ENCODE assay signal across 7 mouse cellular contexts in the genomic region with DNA sequence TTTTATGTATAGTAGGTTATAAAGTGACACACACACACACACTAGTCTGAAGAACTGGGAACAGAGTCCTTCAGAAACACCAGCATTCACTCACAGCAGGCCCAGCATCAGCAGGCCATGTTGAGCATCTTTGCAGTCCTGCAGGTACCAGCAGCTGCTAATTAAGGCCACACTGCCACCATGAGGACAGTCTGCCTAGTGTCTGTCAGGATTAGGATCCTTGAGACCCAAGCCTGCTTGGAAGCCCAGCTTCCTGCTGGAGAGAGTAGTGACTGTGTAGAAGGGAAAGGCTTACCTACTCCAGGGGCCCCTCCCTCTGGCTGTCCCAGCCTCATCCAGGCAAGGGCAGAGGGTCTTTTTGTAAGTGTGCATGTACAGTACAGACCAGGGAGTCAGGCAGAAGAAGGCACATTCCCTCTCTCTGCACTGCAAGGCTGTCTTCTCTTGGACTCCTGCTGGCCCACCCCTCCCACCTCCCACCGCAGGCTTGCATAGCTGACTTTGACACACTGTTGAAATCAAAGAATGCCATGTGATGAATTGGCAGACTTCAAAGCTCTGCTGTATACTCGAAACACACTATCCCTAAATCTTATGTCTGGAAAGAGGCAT. TPM values are rescaled to one million over a fixed set of nuclear protein-coding genes. Genes with fewer than 3 reads are reported as not detected.
DNase-seq lines count a peak whose midpoint lies in the region; ATAC-seq and TF ChIP-seq lines count a peak whose summit lies in the region.

No protein-coding gene starts in this region.

- no peak overlapping the region for H3K27ac ChIP-seq in left cerebral cortex, adult 2 months

- no peak overlapping the region for H3K4me3 ChIP-seq in left cerebral cortex, adult 2 months

- intact Hi-C loops in gastrocnemius, postnatal 14 days (cut with DNase I; ENCODE audit: low total_unique reads): loop anchor here (2.0 to 10.0 kb wide), 4 partner anchors 189 to 315 kb away; a partner anchor contains a TSS
- intact Hi-C loops in left cerebral cortex, adult 2 months (cut with DNase I): loop anchor here (1.0 to 10.0 kb wide), 3 partner anchors 189 to 823 kb away; a partner anchor contains a TSS

- peak; percentile 81 to 92 for DNase-seq in adrenal gland, adult (ENCODE audit: inconsistent age in 2 of 2, low spot score in 1 of 2)
- DNase-seq in embryo, embryonic 10 days (ENCODE audit: low spot score): peak; percentile 92
- DNase-seq in gastrocnemius, postnatal 14 days: peak; percentile 75
- peak; percentile 65 for DNase-seq in induced T-regulatory cell, adult 2 months (ENCODE audit: low read depth)
- peak; percentile 69 to 70 for DNase-seq in left cerebral cortex, adult 2 months (ENCODE audit: extremely low spot score in 1 of 2, low spot score in 2 of 2)
- peak; percentile 47 for DNase-seq in skeletal muscle tissue, adult 2 months (ENCODE audit: low read depth, low spot score)

- peak; percentile 82 for TF ChIP-seq CTCF in left cerebral cortex, adult 2 months (IDR thresholded peaks at IDR 0.05)

- ATAC-seq in megakaryocyte-erythroid progenitor cell, adult 5-6 weeks (replicated peaks; ENCODE audit: low FRiP score, low TSS enrichment, poor library complexity, severe bottlenecking): peak; percentile 61

RNA-seq across cellular contexts. Expression of a gene that starts 27.6 kb away (rescaled TPM):
- total RNA-seq in gastrocnemius, postnatal 14 days (2021): 1 to 10 TPM; 6.2 to 7.0 TPM
- total RNA-seq in left cerebral cortex, adult 2 months (2021): 10 to 100 TPM; 44.5 to 46.7 TPM
- total RNA-seq in megakaryocyte-erythroid progenitor cell, adult 5-6 weeks (2014; fragmentation: Nextera tagmentation): 1.3 and 1.7 TPM in 2 replicates
- 1.8 and 2.9 TPM in 2 replicates for total RNA-seq in megakaryocyte-erythroid progenitor cell, adult 5-6 weeks (2017)

RNA-seq across cellular contexts. Expression of a gene that starts 54.2 kb away (rescaled TPM):
- total RNA-seq in gastrocnemius, postnatal 14 days (2021): under 1 TPM; 0.09 to 0.10 TPM
- under 1 TPM; 0.35 to 0.45 TPM for total RNA-seq in left cerebral cortex, adult 2 months (2021)
- not detected in 2 replicates for total RNA-seq in megakaryocyte-erythroid progenitor cell, adult 5-6 weeks (2014; fragmentation: Nextera tagmentation)
- not detected in 2 replicates for total RNA-seq in megakaryocyte-erythroid progenitor cell, adult 5-6 weeks (2017)

Comparison
In these comparisons a context has a peak if more than half of its experiments do, and no peak if none do; other contexts are left out.
1. RNA of a gene that starts 27.6 kb away (total RNA-seq): 44.5 to 46.7 TPM in left cerebral cortex, adult 2 months; 6.2 to 7.0 TPM in gastrocnemius, postnatal 14 days and 1.3 to 2.9 TPM in megakaryocyte-erythroid progenitor cell, adult 5-6 weeks; every median in the first group is over 4 times any median in the second.
2. Peak in every context shown above with its lines, with median percentiles within 50 percentile points of each other: DNase-seq.